ENCODE assay signal across 8 mouse cellular contexts in genomic region chr6:134930383-134930782, GRCm38 (mm10). TPM values are rescaled to one million over a fixed set of nuclear protein-coding genes. Genes with fewer than 3 reads are reported as not detected.
DNase-seq lines count a peak whose midpoint lies in the region; ATAC-seq lines count a peak whose summit lies in the region.

No protein-coding gene starts in this region.

- H3K4me1 ChIP-seq in kidney, embryonic 14.5 days (ENCODE audit: control insufficient read depth, insufficient read depth, low read length): peaks cover 17% of the 10 kb centered on the region; the same call in 1 of the 2 replicates
- H3K4me1 ChIP-seq in embryonic facial prominence, embryonic 13.5 days: peaks cover 44% of the 10 kb centered on the region
- peaks cover 7% of the 10 kb centered on the region; the same call in 1 of the 2 replicates for H3K4me1 ChIP-seq in midbrain, embryonic 14.5 days (ENCODE audit: control insufficient read depth, insufficient read depth, low read length)

- ATAC-seq in kidney, embryonic 14.5 days (ENCODE audit: low FRiP score, low TSS enrichment): no peak
- no peak for ATAC-seq in embryonic facial prominence, embryonic 13.5 days (ENCODE audit: insufficient number of reproducible peaks, insufficient read depth, low FRiP score, low TSS enrichment, low read depth)
- no peak for ATAC-seq in midbrain, embryonic 14.5 days (ENCODE audit: low FRiP score, low TSS enrichment)
- no peak for ATAC-seq in cerebellum, adult (ENCODE audit: insufficient number of reproducible peaks, low FRiP score, low TSS enrichment)

- DNase-seq in kidney, postnatal 14 days: no peak
- DNase-seq in induced T-regulatory cell, adult 2 months (ENCODE audit: low read depth): peak; percentile 56
- no peak for DNase-seq in midbrain, embryonic 14.5 days
- no peak for DNase-seq in left cerebral cortex, postnatal 10 days (ENCODE audit: extremely low spot score in 1 of 2, low spot score in 2 of 2)
- no peak for DNase-seq in embryo, embryonic 9.5 days (ENCODE audit: extremely low spot score)

- peak overlapping the region; percentile 55 for H3K4me3 ChIP-seq in kidney, embryonic 14.5 days (ENCODE audit: low read length)
- peak overlapping the region; percentile 56 for H3K4me3 ChIP-seq in embryonic facial prominence, embryonic 13.5 days
- peak overlapping the region; percentile 11; the same call in 1 of the 2 replicates for H3K4me3 ChIP-seq in midbrain, embryonic 14.5 days (replicated peaks; ENCODE audit: low read depth, low read length)

- peak overlapping the region; percentile 31; the same call in 1 of the 2 replicates for H3K9ac ChIP-seq in kidney, embryonic 14.5 days (ENCODE audit: low read depth, low read length)
- peak overlapping the region; percentile 58; the same call in 1 of the 2 replicates for H3K9ac ChIP-seq in embryonic facial prominence, embryonic 13.5 days
- H3K9ac ChIP-seq in midbrain, embryonic 14.5 days (replicated peaks; ENCODE audit: low read length): no peak overlapping the region

- H3K4me2 ChIP-seq in kidney, embryonic 14.5 days (replicated peaks; ENCODE audit: low read depth, low read length): peak overlapping the region; percentile 91
- peak overlapping the region; percentile 86 for H3K4me2 ChIP-seq in embryonic facial prominence, embryonic 13.5 days
- H3K4me2 ChIP-seq in midbrain, embryonic 14.5 days (ENCODE audit: low read length): peak overlapping the region; percentile 71

- no peaks in the 10 kb centered on the region for H3K36me3 ChIP-seq in kidney, embryonic 14.5 days (ENCODE audit: control insufficient read depth, insufficient read depth, low read length)
- H3K36me3 ChIP-seq in embryonic facial prominence, embryonic 13.5 days: no peaks in the 10 kb centered on the region
- no peaks in the 10 kb centered on the region for H3K36me3 ChIP-seq in midbrain, embryonic 14.5 days (ENCODE audit: control insufficient read depth, insufficient read depth, low read length)

- H3K27me3 ChIP-seq in kidney, embryonic 14.5 days (ENCODE audit: control insufficient read depth, insufficient read depth, low read length): no peaks in the 10 kb centered on the region
- no peaks in the 10 kb centered on the region for H3K27me3 ChIP-seq in embryonic facial prominence, embryonic 13.5 days
- H3K27me3 ChIP-seq in midbrain, embryonic 14.5 days (ENCODE audit: control insufficient read depth, insufficient read depth, low read length): no peaks in the 10 kb centered on the region

- intact Hi-C loops in left cerebral cortex, postnatal 10 days (cut with DNase I): no loop called here

- 79% methylated on average over 7 of the region's 7 CpGs for WGBS in kidney, embryonic 14.5 days
- 81% methylated on average over 7 of the region's 7 CpGs for WGBS in embryonic facial prominence, embryonic 13.5 days
- WGBS in midbrain, embryonic 14.5 days: 68% methylated on average over 7 of the region's 7 CpGs

- no peaks in the 10 kb centered on the region for H3K9me3 ChIP-seq in kidney, embryonic 14.5 days (ENCODE audit: control insufficient read depth, low read length)
- H3K9me3 ChIP-seq in embryonic facial prominence, embryonic 13.5 days: no peaks in the 10 kb centered on the region
- no peaks in the 10 kb centered on the region for H3K9me3 ChIP-seq in midbrain, embryonic 14.5 days (ENCODE audit: control insufficient read depth, low read length)

- no peak overlapping the region for H3K27ac ChIP-seq in kidney, embryonic 14.5 days (ENCODE audit: low read depth, low read length)
- H3K27ac ChIP-seq in embryonic facial prominence, embryonic 13.5 days: no peak overlapping the region
- no peak overlapping the region for H3K27ac ChIP-seq in midbrain, embryonic 14.5 days (replicated peaks; ENCODE audit: low read depth, low read length)

RNA-seq across cellular contexts. Expression of gene Cdkn1b, which starts 10.2 kb away (rescaled TPM):
- polyA plus RNA-seq in kidney, embryonic 14.5 days (2014; fragmentation: Nextera tagmentation; extraction: Ambion mirVana): 14.5 and 15.3 TPM in 2 replicates
- polyA plus RNA-seq in embryonic facial prominence, embryonic 13.5 days (2015; fragmentation: Nextera tagmentation; extraction: Ambion mirVana): 18.9 and 24.4 TPM in 2 replicates
- 29.9 TPM in 2 replicates for polyA plus RNA-seq in midbrain, embryonic 14.5 days (2014; fragmentation: Nextera tagmentation; extraction: Ambion mirVana)
- 10 to 100 TPM; 45.0 to 46.9 TPM for total RNA-seq in left cerebral cortex, postnatal 10 days (2021)

RNA-seq across cellular contexts. Expression of gene Gpr19, which starts 32.0 kb away (rescaled TPM):
- 12.1 and 13.1 TPM in 2 replicates for polyA plus RNA-seq in kidney, embryonic 14.5 days (2014; fragmentation: Nextera tagmentation; extraction: Ambion mirVana)
- 9.1 TPM in 2 replicates for polyA plus RNA-seq in embryonic facial prominence, embryonic 13.5 days (2015; fragmentation: Nextera tagmentation; extraction: Ambion mirVana)
- polyA plus RNA-seq in midbrain, embryonic 14.5 days (2014; fragmentation: Nextera tagmentation; extraction: Ambion mirVana): 43.0 and 46.7 TPM in 2 replicates
- 10 to 100 TPM; 23.4 to 26.0 TPM for total RNA-seq in left cerebral cortex, postnatal 10 days (2021)

RNA-seq across cellular contexts. Expression of gene Apold1, which starts 51.1 kb away (rescaled TPM):
- polyA plus RNA-seq in kidney, embryonic 14.5 days (2014; fragmentation: Nextera tagmentation; extraction: Ambion mirVana): 4.4 and 4.6 TPM in 2 replicates
- polyA plus RNA-seq in embryonic facial prominence, embryonic 13.5 days (2015; fragmentation: Nextera tagmentation; extraction: Ambion mirVana): 3.8 and 4.2 TPM in 2 replicates
- 3.9 and 4.3 TPM in 2 replicates for polyA plus RNA-seq in midbrain, embryonic 14.5 days (2014; fragmentation: Nextera tagmentation; extraction: Ambion mirVana)
- total RNA-seq in left cerebral cortex, postnatal 10 days (2021): 1 to 10 TPM; 5.4 to 5.7 TPM
